Comparison of ENCODE assay signal across 10 mouse cellular contexts in genomic region chr11:120260769-120261150, GRCm38 (mm10). TPM values are rescaled to one million over a fixed set of nuclear protein-coding genes. Genes with fewer than 3 reads are reported as not detected.
DNase-seq lines count a peak whose midpoint lies in the region; ATAC-seq lines count a peak whose summit lies in the region.
"Had no signal": no experiment of that assay in that cellular context is flagged by ENCODE, and none has a peak within 500 bp of the region (broad histone marks: within the 10 kb centered on the region; RNA-seq: fewer than 3 reads in every experiment).

No protein-coding gene starts in this region.

- peaks cover 83% of the 10 kb centered on the region for H3K36me3 ChIP-seq in forebrain, embryonic 10.5 days (replicated peaks)
- no peaks in the 10 kb centered on the region for H3K36me3 ChIP-seq in forebrain, embryonic 11.5 days (ENCODE audit: control insufficient read depth, insufficient read depth, low read length)
- H3K36me3 ChIP-seq in lung, embryonic 15.5 days, result no peaks in the 10 kb centered on the region
- H3K36me3 ChIP-seq in hindbrain, embryonic 15.5 days, result no peaks in the 10 kb centered on the region
- no peaks in the 10 kb centered on the region for H3K36me3 ChIP-seq in midbrain, embryonic 15.5 days (replicated peaks)

- no peaks in the 10 kb centered on the region for H3K27me3 ChIP-seq in forebrain, embryonic 10.5 days (ENCODE audit: poor library complexity, severe bottlenecking)
- H3K27me3 ChIP-seq in forebrain, embryonic 11.5 days (ENCODE audit: control insufficient read depth, insufficient read depth, low read length), result no peaks in the 10 kb centered on the region
- no peaks in the 10 kb centered on the region; the same call in 1 of the 2 replicates for H3K27me3 ChIP-seq in lung, embryonic 15.5 days
- H3K27me3 ChIP-seq in hindbrain, embryonic 15.5 days, result no peaks in the 10 kb centered on the region
- H3K27me3 ChIP-seq in midbrain, embryonic 15.5 days (replicated peaks), result no peaks in the 10 kb centered on the region

- DNase-seq in forebrain, embryonic 10.5 days (ENCODE audit: extremely low spot score, low spot score), result no peak
- no peak for DNase-seq in forebrain, embryonic 11.5 days (ENCODE audit: low spot score)
- DNase-seq in lung, postnatal 14 days, result no peak
- DNase-seq in layer of hippocampus, postnatal 10 days (ENCODE audit: low spot score in 2 of 2), result no peak
- DNase-seq in left cerebral cortex, adult 11 months (ENCODE audit: low spot score), result no peak

- H3K4me3 ChIP-seq in forebrain, embryonic 10.5 days, result peak overlapping the region; percentile 18; the same call in 1 of the 2 replicates
- H3K4me3 ChIP-seq in forebrain, embryonic 11.5 days (ENCODE audit: low read depth, low read length), result no peak overlapping the region
- no peak overlapping the region for H3K4me3 ChIP-seq in lung, embryonic 15.5 days
- no peak overlapping the region for H3K4me3 ChIP-seq in hindbrain, embryonic 15.5 days
- H3K4me3 ChIP-seq in midbrain, embryonic 15.5 days, result no peak overlapping the region

- ATAC-seq in forebrain, embryonic 11.5 days (replicated peaks; ENCODE audit: low FRiP score), result no peak
- no peak for ATAC-seq in lung, embryonic 15.5 days (ENCODE audit: borderline replicate concordance, extremely low read depth, low FRiP score, low TSS enrichment)
- no peak for ATAC-seq in hindbrain, embryonic 15.5 days (ENCODE audit: low FRiP score, low read depth)
- ATAC-seq in midbrain, embryonic 15.5 days (replicated peaks), result no peak
- ATAC-seq: activated CD4-positive, CD25-positive, alpha-beta regulatory T cell, adult 4 months had no signal

- no peak overlapping the region for H3K9ac ChIP-seq in forebrain, embryonic 11.5 days (ENCODE audit: low read length)
- H3K9ac ChIP-seq in lung, embryonic 15.5 days, result no peak overlapping the region
- H3K9ac ChIP-seq in hindbrain, embryonic 15.5 days, result no peak overlapping the region
- no peak overlapping the region for H3K9ac ChIP-seq in midbrain, embryonic 15.5 days

- H3K9me3 ChIP-seq in forebrain, embryonic 10.5 days, result no peaks in the 10 kb centered on the region
- H3K9me3 ChIP-seq in forebrain, embryonic 11.5 days (ENCODE audit: control insufficient read depth, low read length), result no peaks in the 10 kb centered on the region
- no peaks in the 10 kb centered on the region for H3K9me3 ChIP-seq in lung, embryonic 15.5 days
- no peaks in the 10 kb centered on the region for H3K9me3 ChIP-seq in hindbrain, embryonic 15.5 days
- no peaks in the 10 kb centered on the region for H3K9me3 ChIP-seq in midbrain, embryonic 15.5 days

- peak overlapping the region; percentile 71; the same call in 1 of the 2 replicates for H3K27ac ChIP-seq in forebrain, embryonic 10.5 days
- H3K27ac ChIP-seq in forebrain, embryonic 11.5 days (ENCODE audit: low read depth, low read length), result no peak overlapping the region
- H3K27ac ChIP-seq in lung, embryonic 15.5 days, result peak overlapping the region; percentile 42
- H3K27ac ChIP-seq in hindbrain, embryonic 15.5 days (replicated peaks), result peak overlapping the region; percentile 39; the same call in 1 of the 2 replicates
- peak overlapping the region; percentile 75; the same call in 1 of the 2 replicates for H3K27ac ChIP-seq in midbrain, embryonic 15.5 days
- H3K27ac ChIP-seq: macrophage had no signal

- H3K4me2 ChIP-seq in forebrain, embryonic 11.5 days (ENCODE audit: low read depth, low read length, severe bottlenecking), result no peak overlapping the region
- H3K4me2 ChIP-seq in lung, embryonic 15.5 days, result no peak overlapping the region
- 0 out of 2 replicates have a peak overlapping the region, but pooled peaks have one; percentile 3 for H3K4me2 ChIP-seq in hindbrain, embryonic 15.5 days
- H3K4me2 ChIP-seq in midbrain, embryonic 15.5 days, result no peak overlapping the region

- H3K4me1 ChIP-seq in forebrain, embryonic 10.5 days, result peaks cover 96% of the 10 kb centered on the region
- peaks cover 47% of the 10 kb centered on the region for H3K4me1 ChIP-seq in forebrain, embryonic 11.5 days (replicated peaks; ENCODE audit: control insufficient read depth, insufficient read depth, low read length)
- peaks cover 93% of the 10 kb centered on the region for H3K4me1 ChIP-seq in lung, embryonic 15.5 days
- peaks cover 96% of the 10 kb centered on the region for H3K4me1 ChIP-seq in hindbrain, embryonic 15.5 days (replicated peaks)
- H3K4me1 ChIP-seq in midbrain, embryonic 15.5 days, result peaks cover 80% of the 10 kb centered on the region

- 82% methylated on average over 6 of the region's 6 CpGs for WGBS in forebrain, embryonic 10.5 days
- WGBS in forebrain, embryonic 11.5 days, result 82% methylated on average over 6 of the region's 6 CpGs
- WGBS in lung, embryonic 15.5 days, result 73% methylated on average over 6 of the region's 6 CpGs
- WGBS in hindbrain, embryonic 15.5 days, result 65% methylated on average over 6 of the region's 6 CpGs
- 70% methylated on average over 6 of the region's 6 CpGs for WGBS in midbrain, embryonic 15.5 days

RNA-seq across cellular contexts. Expression of gene Bahcc1, which starts 28.0 kb away (rescaled TPM):
- polyA plus RNA-seq in forebrain, embryonic 10.5 days (2016; fragmentation: Nextera tagmentation; extraction: Ambion mirVana), result 13.7 and 16.1 TPM in 2 replicates
- 25.2 and 30.3 TPM in 2 replicates for polyA plus RNA-seq in forebrain, embryonic 11.5 days (2014; fragmentation: Nextera tagmentation; extraction: Ambion mirVana)
- polyA plus RNA-seq in lung, embryonic 15.5 days (2015; fragmentation: Nextera tagmentation; extraction: Ambion mirVana), result 8.7 and 9.2 TPM in 2 replicates
- polyA plus RNA-seq in hindbrain, embryonic 15.5 days (2015; fragmentation: Nextera tagmentation; extraction: Ambion mirVana), result 11.5 and 12.5 TPM in 2 replicates
- 16.2 and 16.7 TPM in 2 replicates for polyA plus RNA-seq in midbrain, embryonic 15.5 days (2015; fragmentation: Nextera tagmentation; extraction: Ambion mirVana)
- total RNA-seq in layer of hippocampus, postnatal 10 days (2021), result 10 to 100 TPM; 21.9 to 26.0 TPM
- polyA plus RNA-seq: activated CD4-positive, CD25-positive, alpha-beta regulatory T cell, adult 4 months had no signal
